Mouse (Mus musculus) frontal cortex, postnatal 36 days (tissue): ENCODE data around the gene Plekhm2.

ENCODE experiments used
- DNase-seq, 2 experiments: peaks; one replicate each; pipeline ENCODE4 v3.0.0; 2022; ENCODE audit warnings: low spot score in 2 of 2

Gene Plekhm2

GRCm38 (mm10) chr4:141664799-141665198 is at the start of gene Plekhm2:
TSS of gene Plekhm2 (minus strand) at chr4:141664899.
- DNase-seq: no peak

GRCm38 (mm10) chr4:141713598-141714142 is 49.0 kb upstream of the Plekhm2 start:
- no peak for DNase-seq

GRCm38 (mm10) chr4:141711250-141711649 is 46.6 kb upstream of the Plekhm2 start:
- DNase-seq: peak; percentile 21 to 49

- no peak for DNase-seq
Measured at GRCm38 (mm10) chr4:141708971-141709370, 44.3 kb upstream of the Plekhm2 start.

GRCm38 (mm10) chr4:141708005-141708404 is 43.3 kb upstream of the Plekhm2 start:
- DNase-seq: no peak

GRCm38 (mm10) chr4:141705331-141705730 is 40.6 kb upstream of the Plekhm2 start:
- DNase-seq: peak; percentile 45 to 68

- no peak for DNase-seq
Measured at GRCm38 (mm10) chr4:141704625-141705024, 39.9 kb upstream of the Plekhm2 start.

- DNase-seq: no peak
Measured at GRCm38 (mm10) chr4:141694719-141695118, 30.0 kb upstream of the Plekhm2 start.

GRCm38 (mm10) chr4:141688505-141688904 is 23.8 kb upstream of the Plekhm2 start:
- no peak for DNase-seq

- peak in 1 of 2 experiments; percentile 30 for DNase-seq
Measured at GRCm38 (mm10) chr4:141686525-141686924, 21.8 kb upstream of the Plekhm2 start.

- DNase-seq: no peak
Measured at GRCm38 (mm10) chr4:141686093-141686492, 21.4 kb upstream of the Plekhm2 start.

GRCm38 (mm10) chr4:141685499-141685898 is 20.8 kb upstream of the Plekhm2 start, which contains the start of gene Rsc1a1:
TSS of gene Rsc1a1 (minus strand) at chr4:141685599.
- DNase-seq: no peak

GRCm38 (mm10) chr4:141682706-141683230 is 18.1 kb upstream of the Plekhm2 start:
- DNase-seq: no peak

GRCm38 (mm10) chr4:141681767-141682166 is 17.1 kb upstream of the Plekhm2 start:
- no peak for DNase-seq

GRCm38 (mm10) chr4:141680892-141681291 is 16.2 kb upstream of the Plekhm2 start:
- no peak for DNase-seq

- DNase-seq: no peak
Measured at GRCm38 (mm10) chr4:141679016-141679415, 14.3 kb upstream of the Plekhm2 start.

- DNase-seq: no peak
Measured at GRCm38 (mm10) chr4:141676462-141676979, 11.8 kb upstream of the Plekhm2 start.

- no peak for DNase-seq
Measured at GRCm38 (mm10) chr4:141672325-141672724, 7.6 kb upstream of the Plekhm2 start.

- no peak for DNase-seq
Measured at GRCm38 (mm10) chr4:141671389-141671788, 6.7 kb upstream of the Plekhm2 start.

GRCm38 (mm10) chr4:141669898-141670712 is 5.4 kb upstream of the Plekhm2 start:
- no peak for DNase-seq

- peak; percentile 68 to 71 for DNase-seq
Measured at GRCm38 (mm10) chr4:141664011-141664745, 521 bp downstream of the Plekhm2 start.
